Mouse (Mus musculus) kidney, adult 2 months (tissue): ENCODE results near the gene Cd44.

ENCODE experiments used
- CTCF ChIP-seq: fragments of 200-500 bp; conservative IDR thresholded peaks from 2 replicates; pipeline ENCODE4 v1.5.1; 2011; ENCODE audit warnings: low read depth, mild to moderate bottlenecking, control low read depth, low read length, moderate library complexity, mixed read lengths; ENCODE audit not compliant: insufficient read depth, insufficient read length
- POLR2A ChIP-seq: fragments of 200-500 bp; IDR thresholded peaks from one replicate; pipeline ENCODE4 v1.6.1; 2011; ENCODE audit warnings: low read depth, low read length, control low read depth

DNA sequence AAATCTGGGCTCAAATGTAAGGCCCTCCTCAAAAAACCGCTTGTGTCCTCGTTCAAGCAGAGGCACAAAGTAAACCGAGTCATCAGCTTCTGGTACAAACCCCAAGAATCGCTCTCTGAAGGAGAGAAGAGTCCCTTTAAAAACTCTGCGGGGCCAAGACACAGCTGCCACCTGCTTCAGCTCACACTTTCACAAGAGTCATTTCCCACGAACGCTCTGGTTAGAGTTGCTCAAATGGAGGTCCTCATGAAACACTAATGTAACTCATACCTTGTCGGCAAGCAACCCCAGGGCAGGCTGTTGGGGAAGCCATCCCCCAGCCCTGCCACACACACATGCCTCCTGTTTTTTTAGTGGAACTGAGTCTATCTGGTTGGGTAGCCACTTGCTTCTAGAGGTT, 5.3 kb downstream of the Cd44 start:
- TF ChIP-seq CTCF, result no peak
- no peak for TF ChIP-seq POLR2A
